Mouse (Mus musculus) heart, postnatal 0 days (tissue): ENCODE data around the gene Pakap. TPM values are rescaled to one million over a fixed set of nuclear protein-coding genes. Genes with fewer than 3 reads are reported as not detected.

Source experiments
- ATAC-seq: fragments of 200-750 bp; cut with Nextera tagmentation; 2 replicates; pipeline ENCODE4 v1.8.0; 2017; ENCODE audit warnings: low read depth, moderate number of reproducible peaks, moderate library complexity; ENCODE audit not compliant: insufficient read depth
- DNase-seq: peaks from one replicate; pipeline ENCODE4 v3.0.0-alpha.2; 2016; ENCODE audit warnings: low spot score
- H3K27ac ChIP-seq: fragments of 300-500 bp; sonication (generic); 2 replicates; pipeline ENCODE4 v1.5.1; 2014; ENCODE audit warnings: low read depth, mild to moderate bottlenecking
- H3K27me3 ChIP-seq: fragments of 300-500 bp; sonication (generic); 2 replicates; pipeline ENCODE4 v1.6.1; 2014; ENCODE audit warnings: low read length, mixed read lengths; ENCODE audit not compliant: control insufficient read depth, insufficient read depth
- H3K36me3 ChIP-seq: fragments of 300-500 bp; sonication (generic); replicated peaks from 2 replicates; pipeline ENCODE4 v1.6.1; 2014; ENCODE audit warnings: low read length, mixed read lengths; ENCODE audit not compliant: control insufficient read depth, insufficient read depth
- H3K4me1 ChIP-seq: fragments of 300-500 bp; sonication (generic); 2 replicates; pipeline ENCODE4 v1.6.1; 2014; ENCODE audit warnings: antibody characterized with exemption; ENCODE audit not compliant: control insufficient read depth, insufficient read depth
- H3K4me2 ChIP-seq: fragments of 300-500 bp; sonication (generic); 2 replicates; pipeline ENCODE4 v1.6.1; 2014; ENCODE audit warnings: low read depth, mild to moderate bottlenecking, low read length, moderate library complexity
- H3K4me3 ChIP-seq: fragments of 300-500 bp; sonication (generic); 2 replicates; pipeline ENCODE4 v1.5.1; 2014; ENCODE audit warnings: low read depth, low read length
- H3K9ac ChIP-seq: fragments of 300-500 bp; sonication (generic); replicated peaks from 2 replicates; pipeline ENCODE4 v1.6.1; 2014; ENCODE audit warnings: low read depth, low read length, mixed read lengths
- H3K9me3 ChIP-seq: fragments of 300-500 bp; sonication (generic); replicated peaks from 2 replicates; pipeline ENCODE4 v1.6.1; 2016; ENCODE audit warnings: low read length; ENCODE audit not compliant: control insufficient read depth
- CTCF ChIP-seq: IDR thresholded peaks from 2 replicates; pipeline ENCODE4 v1.5.1; 2016; ENCODE audit warnings: antibody characterized with exemption, control low read depth, low read depth
- EP300 ChIP-seq: IDR thresholded peaks from 2 replicates; pipeline ENCODE4 v1.6.1; 2016; ENCODE audit warnings: antibody characterized with exemption, low read depth
- WGBS: fragments of 180-500 bp; shearing (Covaris S2); extraction: QIAGEN DNeasy Blood & Tissue Kit; methylation state at CpG from one replicate; pipeline ENCODE4 v1.1.7; 2014; 5-methylcytosine and 5-hydroxymethylcytosine counted together
- polyA plus RNA-seq: library from polyadenylated mRNA; unstranded; fragments of >200 nt; fragmentation: Nextera tagmentation; extraction: Ambion mirVana; gene quantifications from 2 replicates; pipeline ENCODE4 v1.2.1, GENCODE M21; 2015
- total RNA-seq: library from RNA; depleted of rRNA; stranded (reverse); fragments of >200 nt; gene quantifications from 2 replicates; pipeline ENCODE4 v1.2.3, GENCODE M21; 2014; ENCODE audit warnings: low replicate concordance

Gene Pakap
- total and polyA plus RNA-seq, 2 experiments from 2014 or later = 21.1 to 43.7 TPM

GRCm38 (mm10) chr4:57861856-57862255, 293.9 kb downstream of the Pakap start:
- peaks cover 19% of the 10 kb centered on the region for H3K36me3 ChIP-seq
- whole genome bisulfite sequencing = 61% methylated on average over 8 of the region's 8 CpGs
- ATAC-seq = no peak
- no peak for DNase-seq
- H3K27me3 ChIP-seq = no peaks in the 10 kb centered on the region
- H3K4me2 ChIP-seq = no peak overlapping the region
- no peak overlapping the region for H3K4me3 ChIP-seq
- 0 out of 2 replicates have a peak overlapping the region, but pooled peaks have one; percentile 32 for H3K27ac ChIP-seq
- no peaks in the 10 kb centered on the region for H3K9me3 ChIP-seq
- H3K4me1 ChIP-seq = peaks cover 34% of the 10 kb centered on the region
- no peak overlapping the region for H3K9ac ChIP-seq
- no peak for TF ChIP-seq CTCF

GRCm38 (mm10) chr4:57862269-57862986, 294.4 kb downstream of the Pakap start:
- Histone ChIP-seq H3K36me3 (peaks cover 16% of the 10 kb centered on the region), H3K4me1 (peaks cover 37% of the 10 kb centered on the region), H3K27ac (peak overlapping the region; percentile 32; the same call in 1 of the 2 replicates), H3K9me3 (no peaks in the 10 kb centered on the region), H3K4me2 (no peak overlapping the region), H3K9ac (no peak overlapping the region), H3K4me3 (no peak overlapping the region), H3K27me3 (no peaks in the 10 kb centered on the region)
- TF ChIP-seq EP300 (no peak), CTCF (no peak)
- 65% methylated on average over 9 of the region's 9 CpGs for WGBS
- ATAC-seq = no peak
- no peak for DNase-seq

GRCm38 (mm10) chr4:57866088-57866487, 298.1 kb downstream of the Pakap start:
- WGBS = 24% methylated on average over 2 of the region's 2 CpGs
- Histone ChIP-seq H3K4me2 (no peak overlapping the region), H3K9ac (no peak overlapping the region), H3K27ac (peak overlapping the region; percentile 49; the same call in 1 of the 2 replicates), H3K27me3 (no peaks in the 10 kb centered on the region), H3K4me1 (peaks cover 30% of the 10 kb centered on the region), H3K36me3 (peaks cover 5% of the 10 kb centered on the region; the same call in 1 of the 2 replicates), H3K4me3 (no peak overlapping the region), H3K9me3 (no peaks in the 10 kb centered on the region)
- DNase-seq (peak; percentile 54), ATAC-seq (peak; percentile 63)
- TF ChIP-seq CTCF (no peak), EP300 (no peak)

- ATAC-seq (no peak), DNase-seq (no peak)
- no peak for TF ChIP-seq CTCF
- no peak for TF ChIP-seq EP300
- no peaks in the 10 kb centered on the region for H3K27me3 ChIP-seq
- H3K4me1 ChIP-seq = peaks cover 25% of the 10 kb centered on the region
- WGBS = 50% methylated on average over 9 of the region's 9 CpGs
- H3K27ac ChIP-seq = peak overlapping the region; percentile 43; the same call in 1 of the 2 replicates
- peaks cover 5% of the 10 kb centered on the region; the same call in 1 of the 2 replicates for H3K36me3 ChIP-seq
- H3K4me2 ChIP-seq = peak overlapping the region; percentile 18; the same call in 1 of the 2 replicates
- H3K9me3 ChIP-seq = no peaks in the 10 kb centered on the region
- H3K4me3 ChIP-seq = no peak overlapping the region
- H3K9ac ChIP-seq = no peak overlapping the region; the same call in 1 of the 2 replicates
Observed at GRCm38 (mm10) chr4:57866990-57867389, 299.0 kb downstream of the Pakap start.

- Histone ChIP-seq H3K27me3 (no peaks in the 10 kb centered on the region), H3K9ac (no peak overlapping the region), H3K9me3 (no peaks in the 10 kb centered on the region), H3K36me3 (peaks cover 5% of the 10 kb centered on the region; the same call in 1 of the 2 replicates), H3K4me2 (peak overlapping the region; percentile 18; the same call in 1 of the 2 replicates), H3K4me1 (peaks cover 20% of the 10 kb centered on the region), H3K4me3 (no peak overlapping the region), H3K27ac (0 out of 2 replicates have a peak overlapping the region, but pooled peaks have one; percentile 43)
- 56% methylated on average over 10 of the region's 10 CpGs for WGBS
- TF ChIP-seq EP300 (no peak), CTCF (no peak)
- ATAC-seq (no peak), DNase-seq (no peak)
Observed at GRCm38 (mm10) chr4:57867454-57867853, 299.5 kb downstream of the Pakap start.
